Mouse (Mus musculus) cerebellum, adult 2 months (tissue): ENCODE results near the gene Vmn1r40.

Experiments used
- CTCF ChIP-seq: fragments of 200-500 bp; IDR thresholded peaks from 2 replicates; pipeline ENCODE4 v1.5.1; 2011; ENCODE audit warnings: low read depth, mild to moderate bottlenecking, control low read depth, low read length, moderate library complexity, borderline replicate concordance; ENCODE audit not compliant: insufficient read depth
- POLR2A ChIP-seq: fragments of 200-500 bp; IDR thresholded peaks from 2 replicates; pipeline ENCODE4 v1.6.1; 2011; ENCODE audit warnings: low read length, control low read depth, borderline replicate concordance; ENCODE audit not compliant: insufficient read depth

GRCm38 (mm10) chr6:89672641-89673040, 34.7 kb upstream of the Vmn1r40 start:
- TF ChIP-seq POLR2A (no peak), CTCF (no peak)
